Comparison of ENCODE assay signal across 1 mouse cellular context in genomic region chr9:50856341-50857081, GRCm38 (mm10).
TF ChIP-seq lines count a peak whose summit lies in the region.

No protein-coding gene starts in this region.

TF ChIP-seq in CH12.LX, 34 proteins besides CTCF, POLR2A, EP300 and RAD21 (continued from another document):
- TF ChIP-seq MEF2A (IDR thresholded peaks at IDR 0.05; ENCODE audit: borderline replicate concordance, low read depth, low read length) (peak; percentile 43; the same call in 1 of the 2 replicates), MAZ (IDR thresholded peaks at IDR 0.05; ENCODE audit: low read depth, low read length) (peak; percentile 60; the same call in 1 of the 2 replicates), MAX (IDR thresholded peaks at IDR 0.05; ENCODE audit: low read length) (peak; percentile 36; the same call in 1 of the 2 replicates), BHLHE40 (IDR thresholded peaks at IDR 0.05; ENCODE audit: low read depth, low read length) (peak; percentile 35; the same call in 1 of the 2 replicates), TCF12 (IDR thresholded peaks at IDR 0.05; ENCODE audit: low read depth, low read length) (peak; percentile 89), HCFC1 (IDR thresholded peaks at IDR 0.05; ENCODE audit: low read depth, low read length) (no peak), ZMIZ1 (IDR thresholded peaks at IDR 0.05; ENCODE audit: low read depth, low read length) (peak; percentile 93), TBP (conservative IDR thresholded peaks at IDR 0.05; ENCODE audit: low read depth, low read length) (peak; percentile 53; the same call in 1 of the 2 replicates), NELFE (IDR thresholded peaks at IDR 0.05; ENCODE audit: low read depth, low read length) (peak; percentile 93), JUN (IDR thresholded peaks at IDR 0.05; ENCODE audit: insufficient read depth, low read depth, low read length) (no peak), MXI1 (IDR thresholded peaks at IDR 0.05; ENCODE audit: low read depth, low read length) (peak; percentile 18; the same call in 1 of the 2 replicates)
